Mouse (Mus musculus) liver, embryonic 15.5 days (tissue): Measurements from ENCODE around the gene Sugt1. TPM values are rescaled to one million over a fixed set of nuclear protein-coding genes. Genes with fewer than 3 reads are reported as not detected.

Experiments used
- ATAC-seq: fragments of 200-750 bp; cut with Nextera tagmentation; 2 replicates; pipeline ENCODE4 v1.8.0; 2017; ENCODE audit warnings: moderate number of reproducible peaks, mild to moderate bottlenecking, moderate library complexity; ENCODE audit not compliant: insufficient read depth
- H3K27ac ChIP-seq: fragments of 300-500 bp; sonication (generic); replicated peaks from 2 replicates; pipeline ENCODE4 v1.5.1; 2015; ENCODE audit warnings: mild to moderate bottlenecking, inconsistent platforms
- H3K27me3 ChIP-seq: fragments of 300-500 bp; sonication (generic); 2 replicates; pipeline ENCODE4 v1.6.1; 2015; ENCODE audit warnings: mild to moderate bottlenecking, inconsistent platforms
- H3K36me3 ChIP-seq: fragments of 300-500 bp; sonication (generic); replicated peaks from 2 replicates; pipeline ENCODE4 v1.6.1; 2015; ENCODE audit warnings: moderate library complexity, mild to moderate bottlenecking, inconsistent platforms
- H3K4me1 ChIP-seq: fragments of 300-500 bp; sonication (generic); replicated peaks from 2 replicates; pipeline ENCODE4 v1.6.1; 2015; ENCODE audit warnings: inconsistent platforms
- H3K4me2 ChIP-seq: fragments of 300-500 bp; sonication (generic); 2 replicates; pipeline ENCODE4 v1.6.1; 2015; ENCODE audit warnings: moderate library complexity, mild to moderate bottlenecking, inconsistent platforms
- H3K4me3 ChIP-seq: fragments of 300-500 bp; sonication (generic); replicated peaks from 2 replicates; pipeline ENCODE4 v1.5.1; 2015; ENCODE audit warnings: mild to moderate bottlenecking, inconsistent platforms
- H3K9ac ChIP-seq: fragments of 300-500 bp; sonication (generic); 2 replicates; pipeline ENCODE4 v1.6.1; 2015; ENCODE audit warnings: moderate library complexity, mild to moderate bottlenecking, inconsistent platforms
- H3K9me3 ChIP-seq: fragments of 300-500 bp; sonication (generic); replicated peaks from 2 replicates; pipeline ENCODE4 v1.6.1; 2016; ENCODE audit warnings: inconsistent platforms
- WGBS: fragments of 180-500 bp; shearing (Covaris S2); methylation state at CpG from one replicate; pipeline ENCODE4 v1.1.7; 2015; ENCODE audit warnings: mixed read lengths; ENCODE audit not compliant: insufficient replicate concordance; 5-methylcytosine and 5-hydroxymethylcytosine counted together
- polyA plus RNA-seq: library from polyadenylated mRNA; unstranded; fragments of >200 nt; fragmentation: Nextera tagmentation; extraction: Ambion mirVana; gene quantifications from 2 replicates; pipeline ENCODE4 v1.2.1, GENCODE M21; 2015

The Sugt1 gene
- polyA plus RNA-seq, 1 experiment from 2014 or later: 34.0 TPM

DNA sequence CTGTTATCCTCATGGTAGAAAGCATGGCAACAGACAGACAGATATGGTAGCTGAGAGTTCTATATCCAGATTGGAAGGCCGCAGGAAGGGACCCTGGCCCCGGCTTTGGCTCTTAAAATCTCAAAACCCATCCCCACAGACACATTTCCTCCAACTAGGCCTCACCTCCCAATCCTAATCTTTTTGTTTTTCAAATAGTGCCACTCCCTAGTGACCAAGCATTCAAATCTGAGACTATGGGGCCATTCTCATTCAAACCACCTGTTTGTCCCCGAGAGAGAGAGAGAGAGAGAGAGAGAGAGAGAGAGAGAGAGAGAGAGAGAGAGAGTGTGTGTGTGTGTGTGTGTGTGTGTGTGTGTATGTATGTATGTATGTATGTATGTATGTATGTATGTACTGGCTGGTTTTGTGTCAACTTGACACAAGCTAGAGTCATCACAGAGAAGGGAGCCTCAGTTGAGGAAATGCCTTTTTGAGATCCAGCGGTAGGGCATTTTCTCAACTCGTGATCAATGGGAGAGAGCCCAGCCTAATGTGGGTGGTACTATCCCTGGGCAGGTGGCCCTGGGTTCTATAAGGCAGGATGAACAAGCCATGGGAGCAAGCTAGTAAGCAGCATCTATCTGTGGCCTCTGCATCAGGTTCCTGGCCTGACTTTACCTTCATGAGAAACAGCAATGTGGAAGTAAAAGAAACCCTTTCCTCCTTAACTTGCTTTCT lies 3.8 kb upstream of the Sugt1 start:
- Histone ChIP-seq H3K4me1 (peaks cover 21% of the 10 kb centered on the region), H3K27me3 (no peaks in the 10 kb centered on the region), H3K4me3 (no peak overlapping the region), H3K9me3 (no peaks in the 10 kb centered on the region), H3K36me3 (peaks cover 38% of the 10 kb centered on the region), H3K27ac (no peak overlapping the region), H3K9ac (no peak overlapping the region), H3K4me2 (no peak overlapping the region)
- ATAC-seq: no peak
- WGBS: 79% methylated on average over 5 of the region's 5 CpGs

DNA sequence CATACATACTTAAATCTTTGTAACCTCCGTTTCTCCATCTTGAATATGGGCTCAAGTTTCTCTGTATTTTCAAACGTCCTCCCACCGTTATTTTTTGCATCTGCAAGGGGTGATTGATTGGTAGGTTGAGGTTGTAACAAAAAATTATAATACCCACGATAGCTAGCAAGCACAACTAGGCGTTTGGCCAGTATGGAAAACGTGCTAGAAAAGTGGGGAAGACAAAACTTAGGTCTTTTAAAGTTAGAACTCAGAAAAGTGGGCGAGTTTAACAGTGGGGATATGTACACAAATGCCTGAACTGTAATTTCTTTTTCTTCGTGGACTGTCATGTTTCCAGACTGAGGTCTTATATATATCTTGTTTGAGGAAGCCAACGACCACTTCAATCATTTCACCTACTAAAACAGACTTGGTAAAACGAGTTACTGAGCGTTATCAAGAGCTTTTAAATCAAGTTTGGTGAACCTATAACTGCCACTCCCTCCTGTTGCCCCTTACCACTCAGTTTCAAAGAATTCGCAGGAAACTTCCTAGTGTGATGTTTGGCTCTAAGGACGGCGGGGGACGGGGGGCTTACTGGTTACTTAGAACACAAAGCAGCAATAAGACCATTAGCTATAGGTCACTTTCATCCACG lies 872 bp upstream of the Sugt1 start:
- no peaks in the 10 kb centered on the region for H3K27me3 ChIP-seq
- peak overlapping the region; percentile 92 for H3K27ac ChIP-seq
- no peaks in the 10 kb centered on the region for H3K9me3 ChIP-seq
- peak overlapping the region; percentile 76 for H3K4me3 ChIP-seq
- peaks cover 13% of the 10 kb centered on the region for H3K36me3 ChIP-seq
- peaks cover 30% of the 10 kb centered on the region for H3K4me1 ChIP-seq
- 24% methylated on average over 16 of the region's 16 CpGs for WGBS
- ATAC-seq: no peak
- H3K9ac ChIP-seq: peak overlapping the region; percentile 69
- peak overlapping the region; percentile 85 for H3K4me2 ChIP-seq

DNA sequence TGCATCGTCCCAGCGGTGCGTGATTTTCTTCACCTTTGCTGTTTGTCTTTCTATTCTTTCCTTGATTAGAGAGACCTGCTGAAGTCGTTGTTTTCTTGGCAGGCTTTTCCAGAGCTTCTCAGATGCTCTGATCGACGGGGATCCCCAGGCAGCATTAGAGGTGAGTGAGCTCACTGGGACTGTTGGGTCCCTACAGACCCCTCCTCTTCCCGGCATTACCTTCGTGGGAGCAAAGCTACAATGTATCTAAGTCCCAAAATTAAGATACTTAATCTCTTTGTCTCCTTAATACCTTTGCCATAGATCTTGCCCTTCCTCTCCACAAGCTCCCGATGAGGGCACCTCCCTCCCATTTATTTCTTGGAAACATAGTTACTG lies 350 bp downstream of the Sugt1 start:
- ATAC-seq: peak; percentile 11
- peaks cover 30% of the 10 kb centered on the region for H3K4me1 ChIP-seq
- H3K4me2 ChIP-seq: peak overlapping the region; percentile 85
- H3K4me3 ChIP-seq: peak overlapping the region; percentile 76
- H3K9ac ChIP-seq: peak overlapping the region; percentile 78
- peak overlapping the region; percentile 92 for H3K27ac ChIP-seq
- 2% methylated on average over 9 of the region's 9 CpGs for WGBS
- H3K27me3 ChIP-seq: no peaks in the 10 kb centered on the region
- H3K36me3 ChIP-seq: peaks cover 6% of the 10 kb centered on the region
- H3K9me3 ChIP-seq: no peaks in the 10 kb centered on the region

DNA sequence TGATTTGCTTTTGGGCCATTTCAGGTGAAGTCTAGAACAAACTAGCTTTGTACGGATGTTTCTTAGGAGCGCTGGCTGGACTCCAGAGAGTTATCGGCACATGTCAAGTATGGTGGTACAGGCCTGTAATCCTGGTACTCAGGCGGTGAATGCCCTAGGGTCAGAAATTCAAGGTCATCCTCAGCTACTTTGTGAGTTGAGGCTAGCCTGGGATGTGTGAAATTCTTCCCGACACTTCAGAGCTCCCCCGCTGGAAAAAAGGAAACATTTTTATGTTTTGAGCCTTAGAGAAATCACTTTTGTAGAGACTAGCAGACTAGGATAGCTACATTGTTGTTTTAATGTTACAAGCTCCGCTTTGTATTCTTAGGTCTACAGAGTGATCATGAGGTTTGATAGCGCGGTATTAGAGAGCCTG lies 1.1 kb downstream of the Sugt1 start:
- H3K27ac ChIP-seq: no peak overlapping the region
- H3K9me3 ChIP-seq: no peaks in the 10 kb centered on the region
- H3K36me3 ChIP-seq: peaks cover 4% of the 10 kb centered on the region
- H3K4me2 ChIP-seq: peak overlapping the region; percentile 85
- H3K4me3 ChIP-seq: peak overlapping the region; percentile 76
- ATAC-seq: no peak
- H3K4me1 ChIP-seq: peaks cover 30% of the 10 kb centered on the region
- H3K27me3 ChIP-seq: no peaks in the 10 kb centered on the region
- 84% methylated on average over 9 of the region's 9 CpGs for WGBS
- peak overlapping the region; percentile 78 for H3K9ac ChIP-seq

DNA sequence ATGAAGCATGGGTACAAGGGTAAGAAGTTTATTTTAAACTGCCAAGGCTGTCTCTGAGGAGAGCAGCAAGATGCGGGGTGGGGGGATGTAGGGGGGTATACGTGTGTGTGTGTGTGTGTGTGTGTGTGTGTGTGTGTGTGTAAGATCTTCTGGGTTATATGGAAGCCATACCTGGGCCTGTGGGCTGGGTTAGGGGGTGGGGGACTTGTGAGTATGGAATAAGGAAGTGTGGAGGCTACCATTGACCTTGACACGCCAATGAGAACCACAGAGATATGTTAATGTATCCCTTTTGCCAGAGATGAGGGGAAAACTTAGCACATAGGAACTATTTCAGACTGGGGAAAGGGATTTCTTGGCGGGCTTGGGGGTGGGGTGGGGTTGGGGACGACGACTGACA lies 1.9 kb downstream of the Sugt1 start:
- Histone ChIP-seq H3K9ac (no peak overlapping the region), H3K9me3 (no peaks in the 10 kb centered on the region), H3K4me2 (no peak overlapping the region), H3K27ac (no peak overlapping the region), H3K4me1 (peaks cover 30% of the 10 kb centered on the region), H3K36me3 (peaks cover 6% of the 10 kb centered on the region), H3K4me3 (no peak overlapping the region), H3K27me3 (no peaks in the 10 kb centered on the region)
- no peak for ATAC-seq
- WGBS: 72% methylated on average over 6 of the region's 6 CpGs

DNA sequence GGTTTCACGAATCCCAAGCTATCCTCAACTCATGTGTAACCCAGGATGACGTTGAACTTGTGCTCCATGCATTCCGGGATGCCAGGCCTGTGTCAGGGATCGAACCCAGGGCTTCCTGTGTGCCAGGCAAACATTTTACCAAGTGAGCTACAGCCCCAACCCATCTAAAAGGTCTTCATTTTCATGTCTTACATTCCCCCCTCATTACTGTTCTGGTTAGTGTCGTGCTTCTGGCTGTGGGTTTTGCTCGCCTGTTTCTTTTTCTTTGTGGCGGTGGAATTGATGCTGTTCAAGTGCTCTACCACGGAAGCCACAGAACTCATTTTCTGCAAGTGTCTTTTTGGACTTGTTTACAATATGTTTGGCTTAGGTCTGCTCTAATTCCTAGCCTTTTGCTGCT lies 3.4 kb downstream of the Sugt1 start:
- peaks cover 8% of the 10 kb centered on the region for H3K36me3 ChIP-seq
- WGBS: 84% methylated on average over 8 of the region's 8 CpGs
- no peak for ATAC-seq
- no peak overlapping the region for H3K9ac ChIP-seq
- H3K4me2 ChIP-seq: no peak overlapping the region
- H3K9me3 ChIP-seq: no peaks in the 10 kb centered on the region
- H3K27me3 ChIP-seq: no peaks in the 10 kb centered on the region
- H3K27ac ChIP-seq: no peak overlapping the region
- no peak overlapping the region for H3K4me3 ChIP-seq
- peaks cover 29% of the 10 kb centered on the region for H3K4me1 ChIP-seq

- Histone ChIP-seq H3K4me1 (peaks cover 22% of the 10 kb centered on the region), H3K9ac (no peak overlapping the region), H3K27me3 (no peaks in the 10 kb centered on the region), H3K27ac (no peak overlapping the region), H3K4me2 (no peak overlapping the region), H3K4me3 (no peak overlapping the region), H3K9me3 (no peaks in the 10 kb centered on the region), H3K36me3 (peaks cover 11% of the 10 kb centered on the region)
- WGBS: 72% methylated on average over 2 of the region's 2 CpGs
- no peak for ATAC-seq
Measured at GRCm38 (mm10) chr14:79591611-79592010, 4.1 kb downstream of the Sugt1 start.

DNA sequence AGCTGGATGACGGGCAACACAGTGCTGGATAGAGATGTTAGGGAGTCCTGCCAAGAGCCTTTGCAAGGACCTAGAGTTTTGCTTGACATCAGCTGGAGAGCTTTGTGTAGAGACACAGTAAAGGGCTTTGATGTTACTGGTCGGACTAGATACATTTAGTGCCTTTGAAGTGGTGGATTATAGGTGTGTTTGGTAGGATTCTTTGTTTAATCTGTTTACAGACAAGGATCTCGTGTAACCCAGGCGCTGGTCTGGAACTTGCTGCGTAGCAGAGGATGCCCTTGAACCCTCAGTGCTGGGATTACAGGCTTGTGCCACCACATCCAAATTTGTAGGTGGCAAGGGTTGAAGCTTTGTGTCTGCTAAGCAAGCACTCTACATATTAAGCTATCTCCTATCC lies 6.6 kb downstream of the Sugt1 start:
- H3K9me3 ChIP-seq: no peaks in the 10 kb centered on the region
- H3K4me1 ChIP-seq: peaks cover 6% of the 10 kb centered on the region
- no peak overlapping the region for H3K4me3 ChIP-seq
- no peak overlapping the region for H3K9ac ChIP-seq
- 79% methylated on average over 5 of the region's 5 CpGs for WGBS
- peaks cover 22% of the 10 kb centered on the region for H3K36me3 ChIP-seq
- no peaks in the 10 kb centered on the region for H3K27me3 ChIP-seq
- no peak overlapping the region for H3K27ac ChIP-seq
- ATAC-seq: no peak
- no peak overlapping the region for H3K4me2 ChIP-seq

DNA sequence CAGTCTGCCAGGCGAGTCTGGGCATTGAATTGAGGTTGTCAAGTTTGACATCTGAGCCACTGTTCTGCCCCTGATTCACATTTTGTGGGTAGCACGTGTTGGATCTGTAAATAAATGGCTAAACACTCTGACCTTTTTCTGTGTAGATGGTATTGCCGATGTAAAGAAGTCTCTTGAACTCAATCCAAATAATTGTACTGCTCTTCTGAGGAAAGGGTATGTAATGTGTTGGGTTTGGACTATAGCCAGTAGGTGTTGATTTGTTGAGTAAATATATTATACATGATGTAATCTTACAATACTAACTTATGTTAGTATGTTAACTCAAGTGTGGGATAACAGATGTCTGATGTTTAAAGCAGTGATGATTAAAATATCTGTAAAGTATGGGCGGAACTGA lies 9.1 kb downstream of the Sugt1 start:
- Histone ChIP-seq H3K9ac (no peak overlapping the region), H3K27me3 (no peaks in the 10 kb centered on the region), H3K4me3 (no peak overlapping the region), H3K27ac (no peak overlapping the region), H3K36me3 (peaks cover 46% of the 10 kb centered on the region), H3K4me1 (no peaks in the 10 kb centered on the region), H3K9me3 (no peaks in the 10 kb centered on the region), H3K4me2 (no peak overlapping the region)
- peak; percentile 31; the same call in 1 of the 2 replicates for ATAC-seq
- WGBS: 72% methylated on average over 4 of the region's 4 CpGs

- no peak overlapping the region for H3K9ac ChIP-seq
- H3K9me3 ChIP-seq: no peaks in the 10 kb centered on the region
- no peak for ATAC-seq
- no peak overlapping the region for H3K4me2 ChIP-seq
- H3K4me3 ChIP-seq: no peak overlapping the region
- no peaks in the 10 kb centered on the region for H3K27me3 ChIP-seq
- H3K27ac ChIP-seq: no peak overlapping the region
- H3K36me3 ChIP-seq: peaks cover 63% of the 10 kb centered on the region
- H3K4me1 ChIP-seq: no peaks in the 10 kb centered on the region
- WGBS: 67% methylated on average over 2 of the region's 2 CpGs
Measured at GRCm38 (mm10) chr14:79605881-79606280, 18.4 kb downstream of the Sugt1 start.

GRCm38 (mm10) chr14:79606392-79606791 lies 18.9 kb downstream of the Sugt1 start:
- Histone ChIP-seq H3K4me2 (no peak overlapping the region), H3K27me3 (no peaks in the 10 kb centered on the region), H3K4me3 (no peak overlapping the region), H3K36me3 (peaks cover 64% of the 10 kb centered on the region), H3K9ac (no peak overlapping the region), H3K9me3 (no peaks in the 10 kb centered on the region), H3K27ac (no peak overlapping the region), H3K4me1 (no peaks in the 10 kb centered on the region)
- no peak for ATAC-seq
- 75% methylated on average over 6 of the region's 6 CpGs for WGBS
